Mouse (Mus musculus) forebrain, embryonic 14.5 days (tissue): Measurements from ENCODE around the gene Ppard. TPM values are rescaled to one million over a fixed set of nuclear protein-coding genes. Genes with fewer than 3 reads are reported as not detected.

ENCODE experiments used
- ATAC-seq: fragments of 200-750 bp; cut with Nextera tagmentation; 2 replicates; pipeline ENCODE4 v1.8.0; 2017; ENCODE audit warnings: mild to moderate bottlenecking, moderate library complexity
- DNase-seq: peaks from one replicate; pipeline ENCODE4 v3.0.0-alpha.2; 2015; ENCODE audit warnings: low spot score
- H3K27ac ChIP-seq: fragments of 300-500 bp; sonication (generic); 2 replicates; pipeline ENCODE4 v1.5.1; 2014; ENCODE audit warnings: low read depth, mild to moderate bottlenecking, control low read depth, low read length, moderate library complexity
- H3K27me3 ChIP-seq: fragments of 300-500 bp; sonication (generic); replicated peaks from 2 replicates; pipeline ENCODE4 v1.6.1; 2014; ENCODE audit warnings: low read length, control low read depth, mixed read lengths; ENCODE audit not compliant: control insufficient read depth, insufficient read depth
- H3K36me3 ChIP-seq: fragments of 300-500 bp; sonication (generic); 2 replicates; pipeline ENCODE4 v1.6.1; 2014; ENCODE audit warnings: low read length, control low read depth; ENCODE audit not compliant: control insufficient read depth, insufficient read depth
- H3K4me1 ChIP-seq: fragments of 300-500 bp; sonication (generic); 2 replicates; pipeline ENCODE4 v1.6.1; 2014; ENCODE audit warnings: antibody characterized with exemption, low read length, control low read depth; ENCODE audit not compliant: control insufficient read depth, insufficient read depth
- H3K4me2 ChIP-seq: fragments of 300-500 bp; sonication (generic); 2 replicates; pipeline ENCODE4 v1.6.1; 2014; ENCODE audit warnings: mild to moderate bottlenecking, control low read depth, low read length
- H3K4me3 ChIP-seq: fragments of 300-500 bp; sonication (generic); 2 replicates; pipeline ENCODE4 v1.5.1; 2014; ENCODE audit warnings: low read depth, low read length, control low read depth
- H3K9ac ChIP-seq: fragments of 300-500 bp; sonication (generic); 2 replicates; pipeline ENCODE4 v1.6.1; 2014; ENCODE audit warnings: mild to moderate bottlenecking, low read length, control low read depth, moderate library complexity
- H3K9me3 ChIP-seq: fragments of 300-500 bp; sonication (generic); replicated peaks from 2 replicates; pipeline ENCODE4 v1.6.1; 2016; ENCODE audit warnings: low read length, control low read depth, mixed read lengths; ENCODE audit not compliant: control insufficient read depth
- WGBS: fragments of 180-500 bp; shearing (Covaris S2); extraction: QIAGEN DNeasy Blood & Tissue Kit; methylation state at CpG from one replicate; pipeline ENCODE4 v1.1.7; 2014; 5-methylcytosine and 5-hydroxymethylcytosine counted together
- polyA plus RNA-seq: library from polyadenylated mRNA; unstranded; fragments of >200 nt; fragmentation: Nextera tagmentation; extraction: Ambion mirVana; gene quantifications from 2 replicates; pipeline ENCODE4 v1.2.1, GENCODE M21; 2014

The Ppard gene
- 1.7 and 1.8 TPM in 2 replicates for polyA plus RNA-seq

DNA sequence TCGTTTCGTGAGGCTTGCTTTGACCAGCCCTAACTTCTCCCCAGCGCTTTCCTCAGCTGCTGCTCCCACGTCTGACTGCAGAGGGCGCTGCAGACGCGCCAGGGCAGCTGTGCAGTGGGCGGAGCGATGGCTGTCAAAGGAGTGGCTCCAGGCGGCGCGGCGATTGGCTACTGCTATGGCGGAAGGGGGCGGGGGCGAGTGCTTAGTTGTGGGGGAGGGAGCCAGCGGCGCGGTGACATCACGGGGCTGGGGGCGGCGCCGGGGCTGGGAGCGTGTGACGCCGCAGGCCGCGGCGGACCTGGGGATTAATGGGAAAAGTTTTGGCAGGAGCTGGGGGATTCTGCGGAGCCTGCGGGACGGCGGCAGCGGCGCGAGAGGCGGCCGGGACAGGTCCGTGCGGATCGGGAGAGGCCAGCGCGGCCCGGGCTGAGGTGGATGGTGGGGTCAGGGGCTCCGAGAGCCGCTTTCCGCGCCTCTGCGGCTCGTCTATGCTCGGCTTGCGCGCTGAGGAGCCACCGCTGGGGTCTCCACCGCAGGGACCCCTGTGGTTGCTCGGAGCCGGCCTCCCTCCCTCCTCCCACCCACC lies at the start of gene Ppard:
Ppard (plus strand) TSS at position 226 of the 586 bp plus-strand sequence.
- peak within 1 kb of the TSS; percentile 55; the same call in 1 of the 2 replicates for H3K27ac ChIP-seq
- under 1% methylated on average over 57 of the region's 57 CpGs for WGBS
- H3K9ac ChIP-seq, result peak within 1 kb of the TSS; percentile 80
- H3K4me2 ChIP-seq, result peak within 1 kb of the TSS; percentile 87
- no peaks in the 10 kb centered on the region for H3K36me3 ChIP-seq
- ATAC-seq (peak; percentile 97), DNase-seq (peak; percentile 98)
- no peaks in the 10 kb centered on the region for H3K27me3 ChIP-seq
- H3K9me3 ChIP-seq, result no peaks in the 10 kb centered on the region
- H3K4me1 ChIP-seq, result peaks cover 5% of the 10 kb centered on the region; the same call in 1 of the 2 replicates
- H3K4me3 ChIP-seq, result peak within 1 kb of the TSS; percentile 68

DNA sequence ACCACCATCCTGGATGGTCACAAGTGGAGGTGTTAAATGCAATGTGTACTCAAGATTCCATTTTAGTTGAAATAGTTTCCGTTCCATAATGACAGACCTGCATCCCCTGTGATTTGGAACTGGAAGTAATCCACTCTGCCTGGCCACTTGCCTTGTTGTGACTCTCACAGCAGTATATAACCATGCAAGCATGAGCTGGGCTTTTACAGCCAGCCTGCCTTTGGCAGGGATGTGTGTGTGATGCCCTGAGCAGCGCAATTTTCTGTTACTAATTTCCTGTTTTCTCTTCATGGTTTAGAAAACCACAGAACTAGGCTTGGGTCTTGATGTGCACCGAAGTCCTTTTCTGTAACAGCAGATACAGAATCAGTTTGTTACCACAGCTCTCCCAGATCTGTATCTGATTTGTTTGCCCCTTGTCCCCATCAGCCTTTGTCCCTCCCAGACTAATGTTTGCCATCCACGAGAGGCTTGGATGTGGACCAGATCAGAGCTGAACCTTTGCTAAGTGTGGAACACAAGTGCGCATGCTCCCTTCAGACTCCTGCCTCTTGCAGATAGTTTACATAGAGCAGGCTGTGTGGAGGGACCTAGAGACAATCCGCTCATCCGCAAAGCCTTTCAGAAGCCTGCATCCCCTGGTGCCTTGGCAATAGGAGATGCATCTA lies 47.4 kb upstream of the Ppard start:
- Histone ChIP-seq H3K4me1 (no peaks in the 10 kb centered on the region), H3K9ac (no peak overlapping the region), H3K9me3 (no peaks in the 10 kb centered on the region), H3K27me3 (no peaks in the 10 kb centered on the region), H3K27ac (no peak overlapping the region), H3K4me2 (no peak overlapping the region), H3K4me3 (no peak overlapping the region), H3K36me3 (peaks cover 9% of the 10 kb centered on the region)
- 86% methylated on average over 7 of the region's 7 CpGs for WGBS
- DNase-seq (no peak), ATAC-seq (no peak)

DNA sequence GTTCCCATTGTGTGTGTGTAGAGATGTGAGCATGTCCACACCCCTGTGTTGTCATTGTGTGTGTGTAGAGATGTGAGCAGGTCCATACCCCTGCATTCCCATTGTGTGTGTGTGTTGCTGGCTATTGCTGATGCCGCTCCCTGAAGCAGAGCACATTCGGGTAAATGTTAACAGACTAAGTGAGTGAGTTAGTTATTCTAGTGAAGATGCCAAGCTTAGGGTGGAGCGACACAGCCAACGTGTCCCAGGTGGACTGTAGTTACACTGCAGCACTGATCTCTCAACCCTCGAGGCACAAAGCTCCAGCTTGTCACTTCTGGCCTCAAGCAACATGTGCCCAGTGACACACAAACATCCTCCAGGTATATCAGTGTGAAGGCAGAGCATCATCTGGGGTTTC lies 44.2 kb upstream of the Ppard start:
- peaks cover 31% of the 10 kb centered on the region for H3K36me3 ChIP-seq
- 85% methylated on average over 5 of the region's 5 CpGs for WGBS
- ATAC-seq, result no peak

DNA sequence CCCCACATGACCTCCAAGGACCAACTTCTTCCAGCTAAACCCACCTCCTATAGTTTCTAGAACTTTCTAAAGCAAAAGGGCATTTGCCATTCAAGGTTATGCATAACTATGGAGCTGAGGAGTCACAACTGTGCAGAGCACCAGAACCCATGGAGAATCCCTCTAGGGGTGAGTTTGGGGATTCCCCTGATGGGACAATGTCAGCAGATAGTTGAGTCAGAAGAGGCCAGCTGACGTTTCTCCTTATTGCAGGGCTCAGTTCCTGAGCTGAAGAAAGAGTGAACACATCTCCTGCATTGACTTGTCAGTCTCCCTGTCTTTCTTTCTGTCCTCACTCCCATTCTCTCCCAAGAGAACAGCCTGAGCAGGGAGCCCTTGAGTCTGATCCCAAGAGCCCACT lies 39.7 kb upstream of the Ppard start:
- no peak overlapping the region for H3K9ac ChIP-seq
- DNase-seq, result no peak

More for the DNA sequence above, 44.2 kb upstream of the Ppard start:
- H3K9ac ChIP-seq, result no peak overlapping the region
- DNase-seq, result no peak
- H3K27me3 ChIP-seq, result no peaks in the 10 kb centered on the region
- no peak overlapping the region for H3K27ac ChIP-seq
- no peak overlapping the region for H3K4me3 ChIP-seq
- no peaks in the 10 kb centered on the region for H3K4me1 ChIP-seq
- no peak overlapping the region for H3K4me2 ChIP-seq
- no peaks in the 10 kb centered on the region for H3K9me3 ChIP-seq

DNA sequence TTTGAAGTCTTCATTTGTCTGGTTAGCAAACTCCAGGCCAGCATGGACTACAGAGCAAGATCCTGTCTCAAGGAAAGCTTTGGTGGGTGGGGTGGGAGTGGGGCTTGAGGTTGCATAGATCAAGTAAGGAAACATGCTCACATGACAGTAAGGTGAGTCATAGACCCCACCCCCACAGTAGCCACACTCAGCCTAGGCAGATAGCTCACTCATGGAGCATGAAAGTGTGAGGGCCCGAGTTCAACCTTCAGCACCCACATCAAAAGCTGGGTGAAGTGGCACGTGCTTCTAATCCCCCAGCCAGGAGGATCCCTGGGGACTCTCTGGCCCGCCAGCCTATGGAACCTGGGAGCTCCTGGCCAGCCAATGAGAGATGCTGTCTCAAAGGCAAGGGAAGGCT lies 38.9 kb upstream of the Ppard start:
- no peak overlapping the region for H3K9ac ChIP-seq
- H3K4me2 ChIP-seq, result no peak overlapping the region
- DNase-seq (no peak), ATAC-seq (no peak)
- peaks cover 71% of the 10 kb centered on the region for H3K36me3 ChIP-seq
- no peaks in the 10 kb centered on the region for H3K27me3 ChIP-seq
- no peak overlapping the region for H3K27ac ChIP-seq
- H3K4me3 ChIP-seq, result no peak overlapping the region
- H3K9me3 ChIP-seq, result no peaks in the 10 kb centered on the region
- 85% methylated on average over 3 of the region's 3 CpGs for WGBS
- H3K4me1 ChIP-seq, result no peaks in the 10 kb centered on the region

More for the DNA sequence above, 39.7 kb upstream of the Ppard start:
- Histone ChIP-seq H3K9me3 (no peaks in the 10 kb centered on the region), H3K4me3 (no peak overlapping the region), H3K27me3 (no peaks in the 10 kb centered on the region), H3K4me1 (no peaks in the 10 kb centered on the region), H3K4me2 (no peak overlapping the region), H3K27ac (no peak overlapping the region), H3K36me3 (peaks cover 64% of the 10 kb centered on the region)
- ATAC-seq, result no peak
- WGBS, result 95% methylated on average over 1 of the region's 1 CpGs

DNA sequence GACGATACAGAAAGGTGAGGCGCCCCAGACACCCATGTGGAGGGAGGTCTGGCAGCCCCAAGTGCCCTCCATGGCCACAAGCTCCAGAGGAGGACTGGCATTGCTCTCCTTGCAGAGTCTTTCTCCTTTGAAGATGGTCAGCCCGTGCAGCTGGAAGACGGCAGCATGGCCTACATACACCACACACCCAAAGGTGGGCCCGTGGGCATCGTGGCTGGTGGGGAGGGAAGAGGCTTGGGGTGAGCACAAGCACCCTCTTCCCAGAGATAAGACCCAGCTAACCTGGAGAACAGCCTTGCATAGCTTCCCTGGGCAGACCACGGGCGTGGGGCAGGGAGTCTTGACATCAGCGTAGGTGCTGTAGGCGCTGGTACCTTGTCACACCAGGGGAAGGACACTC lies 37.5 kb upstream of the Ppard start:
- no peak for DNase-seq
- Histone ChIP-seq H3K36me3 (peaks cover 78% of the 10 kb centered on the region), H3K9ac (no peak overlapping the region), H3K27ac (no peak overlapping the region), H3K4me1 (no peaks in the 10 kb centered on the region), H3K4me3 (no peak overlapping the region), H3K27me3 (no peaks in the 10 kb centered on the region), H3K9me3 (no peaks in the 10 kb centered on the region), H3K4me2 (no peak overlapping the region)
- ATAC-seq, result no peak
- WGBS, result 95% methylated on average over 10 of the region's 10 CpGs

DNA sequence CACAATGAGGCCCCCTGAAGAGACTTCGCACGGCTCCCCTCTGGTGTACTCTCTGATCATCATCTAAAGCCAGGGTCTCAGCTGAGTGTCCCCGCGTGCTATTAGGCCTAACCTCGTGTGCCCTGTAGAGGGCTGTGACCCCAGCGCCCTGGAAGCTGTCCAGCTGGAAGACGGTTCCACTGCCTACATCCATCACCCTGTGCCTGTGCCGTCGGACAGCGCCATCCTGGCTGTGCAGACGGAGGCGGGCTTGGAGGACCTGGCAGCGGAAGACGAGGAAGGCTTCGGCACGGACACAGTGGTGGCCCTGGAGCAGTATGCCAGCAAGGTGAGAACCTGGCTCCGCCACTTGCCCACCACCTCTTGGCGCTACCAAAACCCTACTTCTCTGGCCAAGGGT lies 34.9 kb upstream of the Ppard start:
- no peak for DNase-seq
- H3K27me3 ChIP-seq, result no peaks in the 10 kb centered on the region
- no peak overlapping the region for H3K4me2 ChIP-seq
- H3K9me3 ChIP-seq, result no peaks in the 10 kb centered on the region
- no peak for ATAC-seq
- H3K4me3 ChIP-seq, result no peak overlapping the region
- H3K36me3 ChIP-seq, result peaks cover 82% of the 10 kb centered on the region
- H3K27ac ChIP-seq, result no peak overlapping the region
- no peaks in the 10 kb centered on the region for H3K4me1 ChIP-seq
- WGBS, result 83% methylated on average over 18 of the region's 18 CpGs
- no peak overlapping the region for H3K9ac ChIP-seq

DNA sequence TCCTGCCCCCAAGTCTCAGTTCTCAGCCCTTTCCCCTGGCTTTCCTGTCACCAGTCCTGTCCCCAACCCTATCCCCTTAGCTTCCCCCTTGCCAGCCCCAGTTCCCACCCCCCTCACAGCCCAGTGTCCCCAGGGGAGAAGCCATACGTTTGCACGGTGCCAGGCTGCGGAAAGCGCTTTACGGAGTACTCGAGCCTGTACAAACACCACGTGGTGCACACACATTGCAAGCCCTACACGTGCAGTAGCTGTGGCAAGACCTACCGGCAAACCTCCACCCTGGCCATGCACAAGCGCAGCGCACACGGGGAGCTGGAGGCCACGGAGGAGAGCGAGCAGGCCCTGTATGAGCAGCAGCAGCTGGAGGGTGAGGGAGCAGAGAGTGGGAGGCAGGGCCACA lies 30.5 kb upstream of the Ppard start:
- H3K4me2 ChIP-seq, result no peak overlapping the region
- 82% methylated on average over 14 of the region's 14 CpGs for WGBS
- H3K27ac ChIP-seq, result no peak overlapping the region
- no peak overlapping the region for H3K4me3 ChIP-seq
- H3K9me3 ChIP-seq, result no peaks in the 10 kb centered on the region
- H3K4me1 ChIP-seq, result no peaks in the 10 kb centered on the region
- DNase-seq (no peak), ATAC-seq (no peak)
- H3K27me3 ChIP-seq, result no peaks in the 10 kb centered on the region
- H3K9ac ChIP-seq, result no peak overlapping the region
- H3K36me3 ChIP-seq, result peaks cover 64% of the 10 kb centered on the region

DNA sequence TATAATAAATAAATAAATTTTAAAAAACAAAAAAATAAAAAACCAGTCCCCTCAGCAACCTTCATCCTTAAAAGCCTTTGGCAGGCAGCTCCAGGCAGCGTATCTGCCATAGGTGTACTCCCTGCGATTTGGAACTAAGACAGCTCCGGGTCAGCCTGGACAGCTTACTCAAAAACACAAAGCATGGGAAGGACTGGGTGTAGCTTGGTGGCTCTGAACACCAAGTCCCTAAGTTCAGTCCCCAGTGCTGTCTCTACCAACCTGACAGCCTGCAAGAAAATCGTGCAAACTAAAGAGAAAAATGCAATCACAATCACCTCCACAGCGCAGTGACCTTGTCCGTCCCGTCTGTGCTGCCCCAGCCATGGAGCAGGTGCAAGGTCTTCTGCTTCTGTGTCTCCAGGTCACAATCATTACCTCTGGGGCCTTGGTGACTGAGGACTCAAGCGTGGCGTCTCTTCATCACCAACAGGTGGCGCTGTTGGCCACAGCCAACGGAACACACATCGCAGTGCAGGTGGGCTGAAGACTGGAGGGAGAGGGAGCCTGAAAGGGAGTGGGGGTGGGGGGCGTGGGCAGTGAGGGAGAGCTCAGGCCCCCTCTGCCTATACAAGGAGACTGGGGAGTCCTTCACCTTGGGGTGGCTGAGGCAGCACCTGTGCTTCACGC lies 28.3 kb upstream of the Ppard start:
- peaks cover 45% of the 10 kb centered on the region for H3K36me3 ChIP-seq

More for the DNA sequence above, 28.3 kb upstream of the Ppard start:
- Histone ChIP-seq H3K27ac (no peak overlapping the region), H3K9me3 (no peaks in the 10 kb centered on the region), H3K27me3 (no peaks in the 10 kb centered on the region), H3K4me1 (no peaks in the 10 kb centered on the region), H3K4me2 (no peak overlapping the region), H3K4me3 (no peak overlapping the region), H3K9ac (no peak overlapping the region)
- peak; percentile 72 for DNase-seq
- WGBS, result 39% methylated on average over 14 of the region's 14 CpGs
- ATAC-seq, result peak; percentile 61; the same call in 1 of the 2 replicates
